Mouse (Mus musculus): Measurements from ENCODE around the gene Fermt1. TPM values are rescaled to one million over a fixed set of nuclear protein-coding genes. Genes with fewer than 3 reads are reported as not detected.
A peak's percentile ranks its signal among the peaks of the same experiment; 100 is the strongest.

Fermt1 gene
- polyA plus RNA-seq (2015; fragmentation: Nextera tagmentation; extraction: Ambion mirVana) = 0.04 and 0.41 TPM in 2 replicates

DNA sequence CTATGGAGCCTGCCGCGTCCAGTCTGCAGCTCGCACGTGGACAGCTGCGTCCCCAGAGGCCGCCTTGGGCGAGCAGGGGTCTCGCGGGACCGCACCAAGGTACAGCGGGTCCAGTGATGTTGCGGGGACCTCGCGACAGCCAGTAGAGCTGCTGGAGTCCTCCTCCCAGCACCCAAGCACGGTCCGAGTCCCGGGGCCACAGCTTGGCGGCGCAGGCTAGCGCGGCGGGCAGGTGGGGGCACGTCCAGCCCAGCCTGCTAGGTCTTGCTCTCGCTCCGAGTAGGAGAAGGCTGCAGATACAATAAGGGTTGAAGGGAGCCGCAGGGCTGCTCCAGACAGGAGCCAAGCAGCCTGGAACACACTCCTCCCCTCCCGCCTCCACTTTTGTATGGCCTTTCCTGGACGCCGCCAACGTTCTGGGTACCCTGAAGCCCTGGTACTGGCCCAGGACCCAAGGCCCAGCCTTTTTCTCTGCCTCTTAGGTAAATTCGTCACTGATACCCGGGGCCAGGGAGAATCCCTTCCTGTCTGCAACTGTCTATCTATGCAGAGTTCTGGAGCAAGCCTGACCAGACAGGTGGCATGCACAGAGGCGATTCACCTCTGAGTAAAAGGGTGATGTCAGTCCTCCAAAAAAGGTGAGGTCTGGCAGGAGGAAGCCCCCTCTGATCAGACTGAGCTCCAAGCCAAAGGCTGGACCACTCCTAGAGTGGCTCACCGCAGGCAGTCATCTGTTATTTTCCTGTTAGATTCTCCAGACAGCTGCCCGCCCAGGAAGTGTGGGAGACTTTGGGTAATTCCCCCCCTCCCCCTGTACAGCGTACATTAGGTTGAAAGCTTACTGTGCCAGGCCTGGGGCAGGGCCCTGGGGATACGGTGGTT lies at the start of gene Fermt1:
Gene Fermt1, minus strand, starts transcription at position 581 of the 882 bp plus-strand sequence.
- no peaks in the 10 kb centered on the region for H3K36me3 ChIP-seq (ENCODE audit: control insufficient read depth, insufficient read depth, low read length)
- peaks cover 30% of the 10 kb centered on the region for H3K27me3 ChIP-seq (replicated peaks; ENCODE audit: control insufficient read depth, insufficient read depth, low read length)
- peak; percentile 77 for ATAC-seq
- H3K9ac ChIP-seq (ENCODE audit: low read depth, low read length) = peak within 1 kb of the TSS; percentile 35
- H3K4me3 ChIP-seq (ENCODE audit: low read length) = peak within 1 kb of the TSS; percentile 43
- 4% methylated on average over 37 of the region's 37 CpGs for WGBS
- H3K4me2 ChIP-seq (ENCODE audit: low read length) = peak within 1 kb of the TSS; percentile 73
- H3K4me1 ChIP-seq (ENCODE audit: control insufficient read depth, insufficient read depth, low read depth, low read length) = peaks cover 12% of the 10 kb centered on the region
- no peak within 1 kb of the TSS for H3K27ac ChIP-seq (ENCODE audit: low read depth, low read length)
- no peaks in the 10 kb centered on the region for H3K9me3 ChIP-seq (ENCODE audit: control insufficient read depth, low read length)

DNA sequence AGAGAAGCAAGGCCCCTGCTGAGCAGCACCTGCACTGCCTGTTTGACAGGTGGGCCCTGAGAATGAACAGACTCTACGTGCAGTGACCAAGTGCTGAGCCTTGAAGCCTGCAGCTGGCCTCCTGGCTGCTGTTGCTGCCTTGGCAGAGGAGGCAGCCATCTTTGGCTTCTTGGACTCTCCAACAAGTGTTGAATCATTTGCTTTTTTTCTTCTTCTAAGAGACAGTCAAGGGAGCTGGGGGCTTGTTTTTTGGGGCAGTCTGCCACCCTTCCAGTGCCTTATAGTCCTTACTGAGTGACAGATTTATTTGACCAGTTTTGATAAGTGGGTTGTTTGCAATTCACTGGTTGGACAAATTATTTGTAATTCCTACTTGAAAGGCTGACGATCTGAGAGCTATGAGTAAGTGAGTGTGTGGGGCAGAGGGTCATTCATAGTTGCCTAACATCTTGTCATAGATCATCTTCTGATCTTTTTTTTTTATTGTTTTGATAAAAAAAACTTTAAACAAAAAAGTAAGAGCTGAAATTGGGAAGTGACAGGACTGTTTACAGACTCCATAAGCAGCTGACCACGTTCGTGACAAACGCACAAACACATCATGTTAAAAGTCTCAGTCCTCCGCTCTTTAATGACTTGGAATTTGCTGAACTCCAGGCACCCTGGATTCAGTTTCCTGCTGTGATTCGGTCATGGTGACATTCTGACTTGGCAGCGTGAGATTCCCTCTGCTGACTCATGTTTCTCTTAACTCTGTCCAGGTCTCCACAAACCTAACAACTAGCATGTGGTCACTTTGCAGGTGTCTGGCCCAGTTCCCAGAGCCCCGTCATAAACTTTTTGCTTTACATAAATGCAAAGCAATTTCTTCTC lies 47.2 kb upstream of the Fermt1 start:
- Histone ChIP-seq H3K36me3 (ENCODE audit: control insufficient read depth, insufficient read depth, low read length) (no peaks in the 10 kb centered on the region), H3K9me3 (ENCODE audit: control insufficient read depth, low read length) (no peaks in the 10 kb centered on the region), H3K4me3 (ENCODE audit: low read length) (no peak overlapping the region), H3K4me2 (ENCODE audit: low read length) (no peak overlapping the region), H3K4me1 (ENCODE audit: control insufficient read depth, insufficient read depth, low read depth, low read length) (no peaks in the 10 kb centered on the region), H3K27me3 (replicated peaks; ENCODE audit: control insufficient read depth, insufficient read depth, low read length) (no peaks in the 10 kb centered on the region), H3K27ac (ENCODE audit: low read depth, low read length) (no peak overlapping the region), H3K9ac (ENCODE audit: low read depth, low read length) (no peak overlapping the region)
- ATAC-seq = no peak
- WGBS = 75% methylated on average over 9 of the region's 9 CpGs

DNA sequence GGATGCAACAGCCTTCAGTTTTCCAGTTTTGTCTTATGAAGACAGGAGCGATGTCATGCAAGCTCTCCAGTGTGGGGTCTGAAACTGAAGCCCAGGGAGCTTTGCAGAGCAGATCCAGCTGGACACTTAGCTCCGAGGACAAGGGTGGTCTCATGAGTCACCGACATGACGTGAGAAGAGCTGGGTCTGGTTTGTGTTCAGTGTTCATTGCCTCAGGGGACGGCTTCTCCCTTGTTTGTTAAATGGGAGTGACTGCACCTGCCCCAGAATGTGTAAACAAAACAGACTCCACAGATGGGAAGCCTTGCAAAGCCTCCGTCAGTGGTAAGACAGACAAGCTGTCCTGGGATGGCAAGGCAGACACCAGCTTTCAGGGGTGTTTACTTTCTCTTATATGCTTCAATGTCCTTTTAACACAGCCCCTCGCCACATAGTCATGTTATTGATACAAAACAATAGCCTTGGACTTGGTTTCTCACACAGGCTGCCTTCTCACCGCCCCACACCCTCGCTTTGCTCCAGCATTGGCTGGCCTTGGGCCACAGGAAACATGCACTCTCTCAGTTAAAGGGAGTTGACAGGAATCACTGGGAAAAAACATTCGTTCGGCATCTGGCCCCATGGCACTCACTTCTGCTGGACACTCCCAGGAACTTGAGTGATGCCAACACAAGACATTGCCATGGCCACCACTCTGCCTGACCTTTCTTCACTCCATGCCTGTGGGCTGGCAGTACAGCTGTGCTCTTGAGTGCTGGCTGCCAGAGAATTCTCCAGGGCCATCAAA lies 44.3 kb upstream of the Fermt1 start:
- H3K9ac ChIP-seq (ENCODE audit: low read depth, low read length) = no peak overlapping the region
- H3K4me2 ChIP-seq (ENCODE audit: low read length) = no peak overlapping the region
- 58% methylated on average over 11 of the region's 11 CpGs for WGBS
- H3K4me1 ChIP-seq (ENCODE audit: control insufficient read depth, insufficient read depth, low read depth, low read length) = no peaks in the 10 kb centered on the region
- no peaks in the 10 kb centered on the region for H3K27me3 ChIP-seq (replicated peaks; ENCODE audit: control insufficient read depth, insufficient read depth, low read length)
- H3K36me3 ChIP-seq (ENCODE audit: control insufficient read depth, insufficient read depth, low read length) = no peaks in the 10 kb centered on the region
- H3K9me3 ChIP-seq (ENCODE audit: control insufficient read depth, low read length) = no peaks in the 10 kb centered on the region
- no peak overlapping the region for H3K4me3 ChIP-seq (ENCODE audit: low read length)
- ATAC-seq = peak; percentile 63; the same call in 1 of the 2 replicates
- H3K27ac ChIP-seq (ENCODE audit: low read depth, low read length) = no peak overlapping the region

DNA sequence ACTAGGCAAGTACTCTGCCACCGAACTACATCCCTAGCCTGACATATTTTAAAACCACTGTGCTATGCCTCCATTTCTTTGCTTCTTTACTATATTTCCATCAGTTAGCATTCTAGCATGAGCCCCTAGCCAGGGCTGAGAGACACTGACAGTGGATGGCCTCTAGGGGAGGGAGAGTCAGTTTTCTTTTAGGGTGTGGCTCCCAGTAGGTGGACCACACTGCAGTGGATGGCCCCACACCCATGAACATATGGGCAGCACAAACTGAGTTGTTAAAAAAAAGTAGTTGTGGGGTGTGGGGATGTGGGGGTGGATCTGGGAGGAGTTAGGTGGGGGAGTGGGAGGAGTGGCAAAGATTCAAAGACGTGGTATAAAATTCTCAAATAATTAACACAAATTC lies 27.6 kb upstream of the Fermt1 start:
- Histone ChIP-seq H3K27ac (ENCODE audit: low read depth, low read length) (no peak overlapping the region), H3K4me2 (ENCODE audit: low read length) (no peak overlapping the region), H3K4me3 (ENCODE audit: low read length) (no peak overlapping the region), H3K9me3 (ENCODE audit: control insufficient read depth, low read length) (no peaks in the 10 kb centered on the region), H3K4me1 (ENCODE audit: control insufficient read depth, insufficient read depth, low read depth, low read length) (no peaks in the 10 kb centered on the region), H3K9ac (ENCODE audit: low read depth, low read length) (no peak overlapping the region), H3K36me3 (ENCODE audit: control insufficient read depth, insufficient read depth, low read length) (no peaks in the 10 kb centered on the region), H3K27me3 (replicated peaks; ENCODE audit: control insufficient read depth, insufficient read depth, low read length) (no peaks in the 10 kb centered on the region)
- no peak for ATAC-seq
- 91% methylated on average over 2 of the region's 2 CpGs for WGBS

DNA sequence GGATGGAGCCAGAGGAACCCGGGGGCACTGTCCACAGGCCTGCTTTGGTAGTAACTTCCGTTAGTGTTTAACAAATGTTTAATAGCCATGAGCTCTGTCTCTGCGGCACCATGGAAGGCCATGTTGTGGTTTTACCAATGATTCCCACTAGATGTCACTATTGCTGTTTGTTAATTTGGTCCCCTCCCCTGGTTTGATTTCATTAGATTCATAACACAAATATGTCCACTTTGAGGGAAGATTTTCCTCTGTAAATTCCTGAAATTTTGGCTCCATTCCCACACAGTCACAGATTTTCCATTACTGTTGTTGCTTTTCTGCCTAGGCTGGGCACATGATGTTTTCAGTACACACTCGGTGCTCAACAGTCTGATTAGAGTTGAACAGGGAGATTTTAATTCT lies 25.1 kb upstream of the Fermt1 start:
- Histone ChIP-seq H3K36me3 (ENCODE audit: control insufficient read depth, insufficient read depth, low read length) (no peaks in the 10 kb centered on the region), H3K9me3 (ENCODE audit: control insufficient read depth, low read length) (no peaks in the 10 kb centered on the region), H3K27ac (ENCODE audit: low read depth, low read length) (no peak overlapping the region), H3K4me3 (ENCODE audit: low read length) (no peak overlapping the region), H3K4me1 (ENCODE audit: control insufficient read depth, insufficient read depth, low read depth, low read length) (no peaks in the 10 kb centered on the region), H3K27me3 (replicated peaks; ENCODE audit: control insufficient read depth, insufficient read depth, low read length) (no peaks in the 10 kb centered on the region), H3K9ac (ENCODE audit: low read depth, low read length) (no peak overlapping the region), H3K4me2 (ENCODE audit: low read length) (no peak overlapping the region)
- ATAC-seq = peak; percentile 86
- 26% methylated on average over 4 of the region's 4 CpGs for WGBS

DNA sequence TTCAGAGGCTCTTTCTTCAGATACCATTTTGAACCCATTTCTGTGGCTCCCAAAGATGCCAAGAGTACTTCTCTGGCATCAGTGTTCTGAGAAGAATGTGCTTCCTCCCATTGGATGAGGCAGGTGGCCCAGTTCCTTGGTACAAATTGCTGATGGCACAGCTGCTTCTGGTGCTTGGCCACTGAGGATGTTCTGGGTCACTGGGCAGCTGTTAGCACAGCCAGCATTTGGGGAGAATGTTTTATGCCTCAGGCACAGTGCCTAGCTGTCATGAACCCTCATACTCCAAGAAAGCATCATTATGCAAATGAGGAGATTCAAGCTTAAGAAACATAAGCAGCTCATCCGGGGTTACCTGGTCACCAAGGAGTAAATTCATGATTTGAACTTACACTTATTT lies 12.1 kb upstream of the Fermt1 start:
- Histone ChIP-seq H3K36me3 (ENCODE audit: control insufficient read depth, insufficient read depth, low read length) (no peaks in the 10 kb centered on the region), H3K27me3 (replicated peaks; ENCODE audit: control insufficient read depth, insufficient read depth, low read length) (no peaks in the 10 kb centered on the region), H3K4me2 (ENCODE audit: low read length) (no peak overlapping the region), H3K9ac (ENCODE audit: low read depth, low read length) (no peak overlapping the region), H3K27ac (ENCODE audit: low read depth, low read length) (no peak overlapping the region), H3K9me3 (ENCODE audit: control insufficient read depth, low read length) (no peaks in the 10 kb centered on the region), H3K4me3 (ENCODE audit: low read length) (no peak overlapping the region), H3K4me1 (ENCODE audit: control insufficient read depth, insufficient read depth, low read depth, low read length) (no peaks in the 10 kb centered on the region)
- WGBS = 63% methylated on average over 1 of the region's 1 CpGs
- ATAC-seq = no peak

DNA sequence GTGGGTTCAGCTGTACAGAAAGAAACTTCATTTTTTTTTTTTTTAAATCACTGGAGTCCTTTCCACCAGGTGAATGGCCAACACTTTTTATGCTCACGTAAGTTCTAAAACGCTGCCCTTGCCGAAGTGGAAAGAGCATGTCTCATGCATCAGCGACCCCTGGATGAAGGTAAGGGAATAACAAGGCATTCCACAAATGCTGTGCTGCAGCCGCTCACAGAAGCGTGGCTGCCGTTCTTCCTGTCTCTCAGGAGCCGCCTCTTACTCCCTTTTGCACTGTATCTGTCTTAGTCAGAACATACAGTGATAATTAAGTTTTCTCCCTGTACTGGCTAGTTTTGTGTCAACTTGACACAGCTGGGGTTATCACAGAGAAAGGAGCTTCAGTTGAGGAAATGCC lies 6.5 kb upstream of the Fermt1 start:
- H3K27ac ChIP-seq (ENCODE audit: low read depth, low read length) = no peak overlapping the region
- H3K4me1 ChIP-seq (ENCODE audit: control insufficient read depth, insufficient read depth, low read depth, low read length) = no peaks in the 10 kb centered on the region
- no peak overlapping the region for H3K4me3 ChIP-seq (ENCODE audit: low read length)
- H3K27me3 ChIP-seq (replicated peaks; ENCODE audit: control insufficient read depth, insufficient read depth, low read length) = peaks cover 2% of the 10 kb centered on the region; the same call in 1 of the 2 replicates
- no peak overlapping the region for H3K4me2 ChIP-seq (ENCODE audit: low read length)
- under 1% methylated on average over 8 of the region's 8 CpGs for WGBS
- H3K9me3 ChIP-seq (ENCODE audit: control insufficient read depth, low read length) = no peaks in the 10 kb centered on the region
- H3K9ac ChIP-seq (ENCODE audit: low read depth, low read length) = no peak overlapping the region
- ATAC-seq = peak; percentile 64; the same call in 1 of the 2 replicates
- no peaks in the 10 kb centered on the region for H3K36me3 ChIP-seq (ENCODE audit: control insufficient read depth, insufficient read depth, low read length)

DNA sequence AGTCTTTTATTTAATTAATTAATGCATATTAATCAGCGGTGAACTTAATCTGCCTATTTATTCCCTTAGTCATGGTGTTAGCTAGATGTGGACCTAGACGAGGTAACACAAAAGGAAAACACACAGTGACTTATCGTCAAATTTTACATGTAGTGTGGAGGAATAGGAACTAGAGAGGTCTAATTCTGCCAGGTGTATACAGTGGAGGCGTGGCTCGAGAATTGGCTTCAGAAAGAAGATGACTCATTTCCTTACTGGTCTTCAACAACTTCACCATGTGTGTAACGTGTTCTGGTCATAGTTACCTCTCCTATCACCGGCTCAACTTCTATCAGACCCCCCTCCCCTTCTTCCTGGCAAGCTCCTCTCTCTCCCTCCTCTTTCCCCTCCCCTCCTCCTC lies 2.5 kb upstream of the Fermt1 start:
- no peak for ATAC-seq
- 87% methylated on average over 7 of the region's 7 CpGs for WGBS
- H3K27me3 ChIP-seq (replicated peaks; ENCODE audit: control insufficient read depth, insufficient read depth, low read length) = peaks cover 27% of the 10 kb centered on the region

More for the DNA sequence above, 2.5 kb upstream of the Fermt1 start:
- Histone ChIP-seq H3K27ac (ENCODE audit: low read depth, low read length) (no peak overlapping the region), H3K9ac (ENCODE audit: low read depth, low read length) (no peak overlapping the region), H3K36me3 (ENCODE audit: control insufficient read depth, insufficient read depth, low read length) (no peaks in the 10 kb centered on the region), H3K4me3 (ENCODE audit: low read length) (no peak overlapping the region), H3K4me2 (ENCODE audit: low read length) (no peak overlapping the region), H3K9me3 (ENCODE audit: control insufficient read depth, low read length) (no peaks in the 10 kb centered on the region), H3K4me1 (ENCODE audit: control insufficient read depth, insufficient read depth, low read depth, low read length) (peaks cover 12% of the 10 kb centered on the region)

All from hindbrain, embryonic 16.5 days (tissue).